Mouse (Mus musculus) liver, postnatal 0 days (tissue): ENCODE measurements around the gene Pnrc1. TPM values are rescaled to one million over a fixed set of nuclear protein-coding genes. Genes with fewer than 3 reads are reported as not detected.

Experiments used
- ATAC-seq: fragments of 200-750 bp; cut with Nextera tagmentation; 2 replicates; pipeline ENCODE4 v1.8.0; 2017; ENCODE audit warnings: mild to moderate bottlenecking, moderate library complexity
- DNase-seq: peaks from one replicate; pipeline ENCODE4 v3.0.0-alpha.2; 2016
- H3K27ac ChIP-seq: fragments of 300-500 bp; sonication (generic); 2 replicates; pipeline ENCODE4 v1.5.1; 2014; ENCODE audit warnings: antibody characterized with exemption, moderate library complexity, mild to moderate bottlenecking, low read depth
- H3K27me3 ChIP-seq: fragments of 300-500 bp; sonication (generic); 2 replicates; pipeline ENCODE4 v1.6.1; 2014; ENCODE audit warnings: low read length, control low read depth, mixed read lengths; ENCODE audit not compliant: insufficient read depth
- H3K36me3 ChIP-seq: fragments of 300-500 bp; sonication (generic); replicated peaks from 2 replicates; pipeline ENCODE4 v1.6.1; 2014; ENCODE audit warnings: mild to moderate bottlenecking, control low read depth, low read length, moderate library complexity, mixed read lengths; ENCODE audit not compliant: insufficient read depth
- H3K4me1 ChIP-seq: fragments of 300-500 bp; sonication (generic); 2 replicates; pipeline ENCODE4 v1.6.1; 2014; ENCODE audit warnings: antibody characterized with exemption, mild to moderate bottlenecking, control low read depth; ENCODE audit not compliant: insufficient read depth
- H3K4me2 ChIP-seq: fragments of 300-500 bp; sonication (generic); 2 replicates; pipeline ENCODE4 v1.6.1; 2014; ENCODE audit warnings: low read depth, mild to moderate bottlenecking, low read length, moderate library complexity, mixed read lengths
- H3K4me3 ChIP-seq: fragments of 300-500 bp; sonication (generic); 2 replicates; pipeline ENCODE4 v1.5.1; 2014; ENCODE audit warnings: low read depth, low read length
- H3K9ac ChIP-seq: fragments of 300-500 bp; sonication (generic); replicated peaks from 2 replicates; pipeline ENCODE4 v1.6.1; 2014; ENCODE audit warnings: mild to moderate bottlenecking, moderate library complexity
- H3K9me3 ChIP-seq: fragments of 300-500 bp; sonication (generic); 2 replicates; pipeline ENCODE4 v1.6.1; 2016; ENCODE audit warnings: mild to moderate bottlenecking, control low read depth, low read length, mixed read lengths
- CTCF ChIP-seq: sonication (generic); IDR thresholded peaks from 2 replicates; pipeline ENCODE4 v1.5.1; 2016; ENCODE audit warnings: antibody characterized with exemption, low read depth
- EP300 ChIP-seq: IDR thresholded peaks from 2 replicates; pipeline ENCODE4 v1.6.1; 2016; ENCODE audit warnings: antibody characterized with exemption, low read depth, mild to moderate bottlenecking
- WGBS: fragments of 180-500 bp; shearing (Covaris S2); extraction: QIAGEN DNeasy Blood & Tissue Kit; methylation state at CpG from one replicate; pipeline ENCODE4 v1.1.7; 2014; ENCODE audit not compliant: insufficient replicate concordance; 5-methylcytosine and 5-hydroxymethylcytosine counted together
- polyA plus RNA-seq: library from polyadenylated mRNA; unstranded; fragments of >200 nt; fragmentation: Nextera tagmentation; extraction: Ambion mirVana; gene quantifications from 2 replicates; pipeline ENCODE4 v1.2.1, GENCODE M21; 2015

Pnrc1 gene
- polyA plus RNA-seq, 1 experiment from 2014 or later: 71.4 TPM

GRCm38 (mm10) chr4:33248915-33249314 is 41.0 kb downstream of the Pnrc1 start:
- 1% methylated on average over 4 of the region's 4 CpGs for WGBS
- peak overlapping the region; percentile 67 for H3K4me2 ChIP-seq
- H3K9me3 ChIP-seq: no peaks in the 10 kb centered on the region
- peak overlapping the region; percentile 100 for H3K4me3 ChIP-seq
- TF ChIP-seq CTCF (0 out of 2 replicates have a peak, but pooled peaks have one; percentile 9), EP300 (no peak)
- H3K4me1 ChIP-seq: peaks cover 15% of the 10 kb centered on the region
- ATAC-seq (no peak), DNase-seq (no peak)
- H3K36me3 ChIP-seq: peaks cover 28% of the 10 kb centered on the region
- H3K9ac ChIP-seq: peak overlapping the region; percentile 100
- peak overlapping the region; percentile 100 for H3K27ac ChIP-seq
- H3K27me3 ChIP-seq: no peaks in the 10 kb centered on the region

- peak; percentile 99 for DNase-seq
- ATAC-seq: peak; percentile 82
- Histone ChIP-seq H3K27ac (peak overlapping the region; percentile 100), H3K9ac (peak overlapping the region; percentile 100), H3K4me3 (peak overlapping the region; percentile 100), H3K36me3 (peaks cover 30% of the 10 kb centered on the region), H3K4me2 (peak overlapping the region; percentile 67), H3K4me1 (peaks cover 15% of the 10 kb centered on the region), H3K9me3 (no peaks in the 10 kb centered on the region), H3K27me3 (no peaks in the 10 kb centered on the region)
- TF ChIP-seq CTCF (no peak), EP300 (no peak; the same call in 1 of the 2 replicates)
- WGBS: under 1% methylated on average over 52 of the region's 88 CpGs
Measured at GRCm38 (mm10) chr4:33248062-33248889, 41.7 kb downstream of the Pnrc1 start.

GRCm38 (mm10) chr4:33247479-33248053 is 42.4 kb downstream of the Pnrc1 start:
- peaks cover 30% of the 10 kb centered on the region for H3K36me3 ChIP-seq
- H3K27ac ChIP-seq: peak overlapping the region; percentile 100
- H3K4me2 ChIP-seq: peak overlapping the region; percentile 87
- H3K27me3 ChIP-seq: no peaks in the 10 kb centered on the region
- peak; percentile 100 for DNase-seq
- H3K9ac ChIP-seq: peak overlapping the region; percentile 100
- WGBS: 2% methylated on average over 51 of the region's 60 CpGs
- H3K9me3 ChIP-seq: no peaks in the 10 kb centered on the region
- H3K4me3 ChIP-seq: peak overlapping the region; percentile 100
- H3K4me1 ChIP-seq: peaks cover 17% of the 10 kb centered on the region
- peak; percentile 52; the same call in 1 of the 2 replicates for TF ChIP-seq EP300
- peak; percentile 51 for TF ChIP-seq CTCF
- peak; percentile 85 for ATAC-seq

- 53% methylated on average over 14 of the region's 14 CpGs for WGBS
- no peaks in the 10 kb centered on the region for H3K9me3 ChIP-seq
- H3K9ac ChIP-seq: peak overlapping the region; percentile 16; the same call in 1 of the 2 replicates
- peaks cover 20% of the 10 kb centered on the region for H3K4me1 ChIP-seq
- DNase-seq (peak; percentile 42), ATAC-seq (no peak)
- peak overlapping the region; percentile 100 for H3K4me3 ChIP-seq
- peak overlapping the region; percentile 87 for H3K4me2 ChIP-seq
- peaks cover 30% of the 10 kb centered on the region for H3K36me3 ChIP-seq
- H3K27ac ChIP-seq: peak overlapping the region; percentile 100
- TF ChIP-seq CTCF (no peak), EP300 (no peak)
- no peaks in the 10 kb centered on the region for H3K27me3 ChIP-seq
Measured at GRCm38 (mm10) chr4:33245853-33246395, 44.0 kb downstream of the Pnrc1 start.

GRCm38 (mm10) chr4:33243921-33244320 is 46.0 kb downstream of the Pnrc1 start:
- H3K9ac ChIP-seq: no peak overlapping the region
- H3K4me2 ChIP-seq: no peak overlapping the region
- H3K27me3 ChIP-seq: no peaks in the 10 kb centered on the region
- H3K27ac ChIP-seq: no peak overlapping the region
- no peak for DNase-seq
- peaks cover 12% of the 10 kb centered on the region for H3K4me1 ChIP-seq
- H3K4me3 ChIP-seq: no peak overlapping the region
- no peak for ATAC-seq
- 73% methylated on average over 4 of the region's 4 CpGs for WGBS
- H3K36me3 ChIP-seq: peaks cover 30% of the 10 kb centered on the region
- no peak for TF ChIP-seq EP300
- no peak for TF ChIP-seq CTCF
- no peaks in the 10 kb centered on the region for H3K9me3 ChIP-seq
